Comparison of ENCODE assay signal across 8 mouse cellular contexts in genomic region chr3:96593790-96594560, GRCm38 (mm10). TPM values are rescaled to one million over a fixed set of nuclear protein-coding genes. Genes with fewer than 3 reads are reported as not detected.
A peak's percentile ranks its signal among the peaks of the same experiment; 100 is the strongest.
DNase-seq lines count a peak whose midpoint lies in the region; ATAC-seq and TF ChIP-seq lines count a peak whose summit lies in the region.

Gene Polr3gl, minus strand, starts transcription at chr3:96594181.

- peaks cover 8% of the 10 kb centered on the region for H3K36me3 ChIP-seq in E14TG2a.4 (ENCODE audit: insufficient read depth, low read length)
- H3K36me3 ChIP-seq in forebrain, embryonic 13.5 days (ENCODE audit: poor library complexity, severe bottlenecking), result 0 out of 2 replicates have a peak, but pooled peaks cover 4% of the 10 kb centered on the region
- H3K36me3 ChIP-seq in neural tube, embryonic 15.5 days, result no peaks in the 10 kb centered on the region

- H3K9me3 ChIP-seq in E14TG2a.4 (ENCODE audit: low read length), result no peaks in the 10 kb centered on the region
- no peaks in the 10 kb centered on the region for H3K9me3 ChIP-seq in forebrain, embryonic 13.5 days (replicated peaks)
- H3K9me3 ChIP-seq in neural tube, embryonic 15.5 days (replicated peaks), result no peaks in the 10 kb centered on the region

- TF ChIP-seq CTCF in E14TG2a.4 (conservative IDR thresholded peaks at IDR 0.05; ENCODE audit: low read length), result no peak

- H3K4me1 ChIP-seq in E14TG2a.4 (replicated peaks; ENCODE audit: low read depth, low read length), result peaks cover 82% of the 10 kb centered on the region
- H3K4me1 ChIP-seq in forebrain, embryonic 13.5 days, result peaks cover 52% of the 10 kb centered on the region
- H3K4me1 ChIP-seq in neural tube, embryonic 15.5 days, result peaks cover 52% of the 10 kb centered on the region

- H3K9ac ChIP-seq in forebrain, embryonic 13.5 days, result peak within 1 kb of the TSS; percentile 70
- H3K9ac ChIP-seq in neural tube, embryonic 15.5 days (replicated peaks), result peak within 1 kb of the TSS; percentile 58

- intact Hi-C loops in heart, postnatal 10 days (cut with DNase I), result no loop called here

- H3K27ac ChIP-seq in forebrain, embryonic 13.5 days, result peak within 1 kb of the TSS; percentile 80
- H3K27ac ChIP-seq in neural tube, embryonic 15.5 days (replicated peaks), result peak within 1 kb of the TSS; percentile 89

- peak within 1 kb of the TSS; percentile 88 for H3K4me2 ChIP-seq in forebrain, embryonic 13.5 days
- peak within 1 kb of the TSS; percentile 84 for H3K4me2 ChIP-seq in neural tube, embryonic 15.5 days

- peaks cover 36% of the 10 kb centered on the region for H3K27me3 ChIP-seq in E14TG2a.4 (ENCODE audit: insufficient read depth, low read length)
- peaks cover 13% of the 10 kb centered on the region; the same call in 1 of the 2 replicates for H3K27me3 ChIP-seq in forebrain, embryonic 13.5 days
- no peaks in the 10 kb centered on the region for H3K27me3 ChIP-seq in neural tube, embryonic 15.5 days (replicated peaks)

- peak; percentile 92 for ATAC-seq in forebrain, embryonic 13.5 days
- ATAC-seq in neural tube, embryonic 15.5 days (ENCODE audit: low FRiP score), result peak; percentile 85

- DNase-seq in c-Kit-positive CD71-positive TER-119-positive erythroid progenitor cells, embryonic 14.5 days (ENCODE audit: low spot score), result peak; percentile 93
- peak; percentile 96 to 97 for DNase-seq in heart, postnatal 10 days
- DNase-seq in layer of hippocampus, adult 11-12 months (ENCODE audit: low spot score), result peak; percentile 94
- DNase-seq in lung, adult 18-20 months, result peak; percentile 96
- peak; percentile 94 for DNase-seq in testis, postnatal 14 days (ENCODE audit: low spot score)

- under 1% methylated on average over 38 of the region's 38 CpGs for WGBS in forebrain, embryonic 13.5 days
- WGBS in neural tube, embryonic 15.5 days, result under 1% methylated on average over 38 of the region's 38 CpGs

- H3K4me3 ChIP-seq in E14TG2a.4 (replicated peaks; ENCODE audit: low read length), result peak within 1 kb of the TSS; percentile 86
- H3K4me3 ChIP-seq in forebrain, embryonic 13.5 days, result peak within 1 kb of the TSS; percentile 63
- peak within 1 kb of the TSS; percentile 64 for H3K4me3 ChIP-seq in neural tube, embryonic 15.5 days (replicated peaks)

RNA-seq across cellular contexts. Expression of gene Polr3gl, which starts in this region (rescaled TPM):
- 37.5 and 40.2 TPM in 2 replicates for polyA plus RNA-seq in forebrain, embryonic 13.5 days (2015; fragmentation: Nextera tagmentation; extraction: Ambion mirVana)
- 10 to 100 TPM; 24.3 to 30.9 TPM for total RNA-seq in heart, postnatal 10 days (2021)
- 35.2 and 35.8 TPM in 2 replicates for polyA plus RNA-seq in neural tube, embryonic 15.5 days (2015; fragmentation: Nextera tagmentation; extraction: Ambion mirVana)

Comparison
In these comparisons a context has a peak if more than half of its experiments do, and no peak if none do; other contexts are left out.
1. Peak in every context shown above with its lines: DNase-seq, ATAC-seq, H3K4me3 ChIP-seq and H3K27ac ChIP-seq.